Mouse (Mus musculus) myocyte (in vitro differentiated cells): Measurements from ENCODE around the gene Marcksl1. TPM values are rescaled to one million over a fixed set of nuclear protein-coding genes. Genes with fewer than 3 reads are reported as not detected.
A peak's percentile ranks its signal among the peaks of the same experiment; 100 is the strongest.

Experiments used
- H3K27me3 ChIP-seq: one replicate; pipeline ENCODE4 v1.6.1; 2011; ENCODE audit not compliant: control insufficient read depth, insufficient read depth, insufficient read length
- H3K36me3 ChIP-seq: one replicate; pipeline ENCODE4 v1.6.1; 2011; ENCODE audit not compliant: control insufficient read depth, insufficient read depth
- H3K4me2 ChIP-seq: one replicate; pipeline ENCODE4 v1.6.1; 2011; ENCODE audit warnings: low read depth, control low read depth
- H3K4me3 ChIP-seq: one replicate; pipeline ENCODE4 v1.5.1; 2011; ENCODE audit warnings: mild to moderate bottlenecking, control low read depth, moderate library complexity
- H3K79me2 ChIP-seq: one replicate; pipeline ENCODE4 v1.6.1; 2011; ENCODE audit not compliant: control insufficient read depth, insufficient read depth
- H3ac ChIP-seq: one replicate; pipeline ENCODE4 v1.6.1; 2011; ENCODE audit not compliant: control insufficient read depth, insufficient read length
- CEBPB ChIP-seq: IDR thresholded peaks from 2 replicates; pipeline ENCODE4 v1.6.1; 2011; ENCODE audit warnings: mild to moderate bottlenecking, moderate library complexity; ENCODE audit not compliant: poor library complexity, insufficient read depth, severe bottlenecking
- E2F4 ChIP-seq: IDR thresholded peaks from one replicate; pipeline ENCODE4 v1.6.1; 2011; ENCODE audit warnings: mild to moderate bottlenecking, control low read depth, moderate library complexity; ENCODE audit not compliant: insufficient read depth
- MAX ChIP-seq: IDR thresholded peaks from one replicate; pipeline ENCODE4 v1.6.1; 2011; ENCODE audit warnings: low read depth, mild to moderate bottlenecking, control low read depth
- MYOD1 ChIP-seq, 3 experiments: IDR thresholded peaks; one replicate each; pipeline ENCODE4 v1.6.1; 2011; ENCODE audit warnings: control low read depth in 2 of 3, low read depth in 2 of 3, mild to moderate bottlenecking in 2 of 3, moderate library complexity in 1 of 3; ENCODE audit not compliant: insufficient read length in 2 of 3, control insufficient read depth in 1 of 3
- MYOG ChIP-seq, 3 experiments: IDR thresholded peaks; one replicate each; pipeline ENCODE4 v1.6.1; 2011; ENCODE audit warnings: control low read depth in 2 of 3, low read depth in 2 of 3, mild to moderate bottlenecking in 2 of 3; ENCODE audit not compliant: insufficient read length in 2 of 3, control insufficient read depth in 1 of 3, insufficient read depth in 1 of 3
- POLR2A ChIP-seq: IDR thresholded peaks from one replicate; pipeline ENCODE4 v1.6.1; 2011; ENCODE audit warnings: low read depth, mild to moderate bottlenecking, control low read depth, moderate library complexity; ENCODE audit not compliant: insufficient read length
- POLR2AphosphoS2 ChIP-seq: IDR thresholded peaks from one replicate; pipeline ENCODE4 v1.6.1; 2011; ENCODE audit warnings: low read depth, control low read depth; ENCODE audit not compliant: insufficient read length
- REST ChIP-seq: IDR thresholded peaks from one replicate; pipeline ENCODE4 v1.6.1; 2011; ENCODE audit warnings: mild to moderate bottlenecking, control low read depth, moderate library complexity; ENCODE audit not compliant: insufficient read depth, insufficient read length
- SRF ChIP-seq: IDR thresholded peaks from one replicate; pipeline ENCODE4 v1.6.1; 2011; ENCODE audit warnings: low read depth; ENCODE audit not compliant: control insufficient read depth, insufficient read length
- TCF12 ChIP-seq: IDR thresholded peaks from one replicate; pipeline ENCODE4 v1.6.1; 2011; ENCODE audit warnings: mild to moderate bottlenecking, control low read depth; ENCODE audit not compliant: poor library complexity, insufficient read depth, severe bottlenecking
- TCF3 ChIP-seq: IDR thresholded peaks from one replicate; pipeline ENCODE4 v1.6.1; 2011; ENCODE audit warnings: low read depth, control low read depth; ENCODE audit not compliant: insufficient read length
- USF1 ChIP-seq: IDR thresholded peaks from one replicate; pipeline ENCODE4 v1.6.1; 2011; ENCODE audit warnings: low read depth, mild to moderate bottlenecking, control low read depth, moderate library complexity
- polyA plus RNA-seq: library from polyadenylated mRNA; unstranded; fragments of >200 nt; fragmentation: generic; extraction: Trizol; gene quantifications from one replicate; pipeline ENCODE4 v1.2.1, GENCODE M21; 2012; ENCODE audit warnings: missing spikeins

Marcksl1 gene
- 41.6 TPM for polyA plus RNA-seq

- TF ChIP-seq POLR2AphosphoS2 (peak; percentile 94), MYOG (IDR thresholded peaks at IDR 0.05; ENCODE audit: control insufficient read depth in 1 of 3, insufficient read depth in 1 of 3, insufficient read length in 2 of 3, low read depth in 2 of 3) (no peak), REST (no peak), POLR2A (peak; percentile 92)
- Histone ChIP-seq H3K4me2 (peak within 1 kb of the TSS; percentile 60), H3ac (peak within 1 kb of the TSS; percentile 42), H3K27me3 (no peaks in the 10 kb centered on the region), H3K36me3 (no peaks in the 10 kb centered on the region), H3K4me3 (peak within 1 kb of the TSS; percentile 28), H3K79me2 (no peaks in the 10 kb centered on the region)
Measured at GRCm38 (mm10) chr4:129513086-129513767, at the start of gene Marcksl1. Gene Marcksl1, plus strand, starts transcription at chr4:129513581.

- Histone ChIP-seq H3K36me3 (peaks cover 10% of the 10 kb centered on the region), H3K4me2 (no peak overlapping the region), H3K79me2 (peaks cover 6% of the 10 kb centered on the region), H3ac (no peak overlapping the region), H3K4me3 (no peak overlapping the region), H3K27me3 (no peaks in the 10 kb centered on the region)
- TF ChIP-seq MAX (no peak), TCF12 (no peak), USF1 (no peak), POLR2AphosphoS2 (no peak), SRF (no peak), MYOD1 (IDR thresholded peaks at IDR 0.05; ENCODE audit: control insufficient read depth in 1 of 3, insufficient read length in 2 of 3, low read depth in 2 of 3) (no peak)
Measured at GRCm38 (mm10) chr4:129464286-129464815, 49.0 kb upstream of the Marcksl1 start.

GRCm38 (mm10) chr4:129476047-129476446 is 37.3 kb upstream of the Marcksl1 start:
- Histone ChIP-seq H3ac (no peak overlapping the region), H3K79me2 (no peaks in the 10 kb centered on the region), H3K27me3 (no peaks in the 10 kb centered on the region), H3K36me3 (peaks cover 24% of the 10 kb centered on the region), H3K4me2 (no peak overlapping the region), H3K4me3 (no peak overlapping the region)
- TF ChIP-seq REST: no peak
- TF ChIP-seq USF1: no peak
- TF ChIP-seq MYOG (IDR thresholded peaks at IDR 0.05; ENCODE audit: control insufficient read depth in 1 of 3, insufficient read depth in 1 of 3, insufficient read length in 2 of 3, low read depth in 2 of 3): peak in 1 of 3 experiments; percentile 58
- no peak for TF ChIP-seq SRF
- TF ChIP-seq CEBPB: no peak
- no peak for TF ChIP-seq E2F4
- TF ChIP-seq TCF12: no peak
- no peak for TF ChIP-seq TCF3
- TF ChIP-seq MAX: no peak
- TF ChIP-seq MYOD1 (IDR thresholded peaks at IDR 0.05; ENCODE audit: control insufficient read depth in 1 of 3, insufficient read length in 2 of 3, low read depth in 2 of 3): peak in 1 of 3 experiments; percentile 53
- no peak for TF ChIP-seq POLR2A

GRCm38 (mm10) chr4:129479863-129480262 is 33.5 kb upstream of the Marcksl1 start:
- peaks cover 26% of the 10 kb centered on the region for H3K36me3 ChIP-seq
- H3K79me2 ChIP-seq: no peaks in the 10 kb centered on the region
- H3ac ChIP-seq: no peak overlapping the region
- H3K4me3 ChIP-seq: no peak overlapping the region
- no peaks in the 10 kb centered on the region for H3K27me3 ChIP-seq
- no peak for TF ChIP-seq SRF
- TF ChIP-seq MYOG (IDR thresholded peaks at IDR 0.05; ENCODE audit: control insufficient read depth in 1 of 3, insufficient read depth in 1 of 3, insufficient read length in 2 of 3, low read depth in 2 of 3): no peak
- TF ChIP-seq TCF3: no peak
- no peak for TF ChIP-seq MAX
- TF ChIP-seq USF1: no peak
- no peak for TF ChIP-seq TCF12
- TF ChIP-seq REST: no peak
- TF ChIP-seq POLR2A: no peak
- TF ChIP-seq MYOD1 (IDR thresholded peaks at IDR 0.05; ENCODE audit: control insufficient read depth in 1 of 3, insufficient read length in 2 of 3, low read depth in 2 of 3): no peak
- no peak overlapping the region for H3K4me2 ChIP-seq

- Histone ChIP-seq H3K4me3 (no peak overlapping the region), H3K36me3 (peaks cover 38% of the 10 kb centered on the region), H3ac (no peak overlapping the region), H3K79me2 (no peaks in the 10 kb centered on the region), H3K4me2 (no peak overlapping the region), H3K27me3 (no peaks in the 10 kb centered on the region)
- no peak for TF ChIP-seq USF1
- TF ChIP-seq SRF: no peak
- no peak for TF ChIP-seq MAX
- no peak for TF ChIP-seq POLR2AphosphoS2
- TF ChIP-seq TCF12: no peak
- TF ChIP-seq CEBPB: no peak
- no peak for TF ChIP-seq MYOG (IDR thresholded peaks at IDR 0.05; ENCODE audit: control insufficient read depth in 1 of 3, insufficient read depth in 1 of 3, insufficient read length in 2 of 3, low read depth in 2 of 3)
- no peak for TF ChIP-seq E2F4
- TF ChIP-seq TCF3: no peak
- no peak for TF ChIP-seq POLR2A
- no peak for TF ChIP-seq REST
- TF ChIP-seq MYOD1 (IDR thresholded peaks at IDR 0.05; ENCODE audit: control insufficient read depth in 1 of 3, insufficient read length in 2 of 3, low read depth in 2 of 3): no peak
Measured at GRCm38 (mm10) chr4:129481090-129481489, 32.3 kb upstream of the Marcksl1 start.
